Mouse (Mus musculus) spleen, adult 2 months (tissue): Measurements from ENCODE around the gene Pid1. TPM values are rescaled to one million over a fixed set of nuclear protein-coding genes. Genes with fewer than 3 reads are reported as not detected.
"Not testable (repeated sequence)": the region's sequence is repeated elsewhere in the genome, so short reads cannot be mapped to it uniquely, and the experiment has no call there.

Source experiments
- DNase-seq, 2 experiments: peaks; one replicate each; pipeline versions ENCODE4 v3.0.0 to v3.0.0-alpha.2; 2012 to 2021; ENCODE audit warnings: low spot score in 2 of 2, low read depth in 1 of 2
- H3K27ac ChIP-seq: fragments of 200-500 bp; 2 replicates; pipeline ENCODE4 v1.5.1; 2012; ENCODE audit warnings: low read length, inconsistent platforms; ENCODE audit not compliant: insufficient read depth
- H3K27me3 ChIP-seq: fragments of 200-500 bp; 2 replicates; pipeline ENCODE4 v1.6.1; 2012; ENCODE audit warnings: mild to moderate bottlenecking, moderate library complexity, low read length, inconsistent platforms; ENCODE audit not compliant: control insufficient read depth, insufficient read depth
- H3K36me3 ChIP-seq: fragments of 200-500 bp; 2 replicates; pipeline ENCODE4 v1.6.1; 2012; ENCODE audit warnings: mild to moderate bottlenecking, low read length, inconsistent platforms; ENCODE audit not compliant: control insufficient read depth, insufficient read depth
- H3K4me1 ChIP-seq: fragments of 200-500 bp; 2 replicates; pipeline ENCODE4 v1.6.1; 2011; ENCODE audit warnings: inconsistent platforms; ENCODE audit not compliant: control insufficient read depth, insufficient read depth, insufficient read length
- H3K4me3 ChIP-seq: fragments of 200-500 bp; 2 replicates; pipeline ENCODE4 v1.5.1; 2011; ENCODE audit warnings: mild to moderate bottlenecking, inconsistent platforms; ENCODE audit not compliant: insufficient read depth, insufficient read length; ENCODE audit errors: extremely low read depth
- CTCF ChIP-seq: fragments of 200-500 bp; IDR thresholded peaks from 2 replicates; pipeline ENCODE4 v1.5.1; 2011; ENCODE audit warnings: mild to moderate bottlenecking, inconsistent platforms; ENCODE audit not compliant: insufficient read depth, insufficient read length, insufficient replicate concordance; ENCODE audit errors: extremely low read depth
- POLR2A ChIP-seq: fragments of 200-500 bp; IDR thresholded peaks from 2 replicates; pipeline ENCODE4 v1.6.1; 2011; ENCODE audit warnings: low read depth, low read length, inconsistent platforms
- WGBS: fragments of 180-500 bp; shearing (Covaris S2); methylation state at CpG from one replicate; pipeline ENCODE4 v1.1.7; 2018; 5-methylcytosine and 5-hydroxymethylcytosine counted together
- polyA plus RNA-seq: library from polyadenylated mRNA; depleted of rRNA; stranded (reverse); fragments of >200 nt; gene quantifications from 2 replicates; pipeline ENCODE4 v1.2.3, GENCODE M21; 2012

Gene Pid1
- polyA plus RNA-seq, 1 experiment = 8.4 TPM

- no peak for DNase-seq
- TF ChIP-seq CTCF = no peak
- TF ChIP-seq POLR2A = no peak
- Histone ChIP-seq H3K36me3 (no peaks in the 10 kb centered on the region), H3K27me3 (no peaks in the 10 kb centered on the region), H3K4me3 (no peak overlapping the region), H3K4me1 (no peaks in the 10 kb centered on the region), H3K27ac (no peak overlapping the region)
- WGBS = 53% methylated on average over 7 of the region's 7 CpGs
Observed at GRCm38 (mm10) chr1:84218605-84219004, 145.4 kb downstream of the Pid1 start.

GRCm38 (mm10) chr1:84217777-84218176 is 146.2 kb downstream of the Pid1 start:
- 24% methylated on average over 2 of the region's 2 CpGs for WGBS
- Histone ChIP-seq H3K36me3 (no peaks in the 10 kb centered on the region), H3K4me3 (no peak overlapping the region), H3K4me1 (no peaks in the 10 kb centered on the region), H3K27me3 (no peaks in the 10 kb centered on the region), H3K27ac (no peak overlapping the region)
- TF ChIP-seq CTCF = no peak
- no peak for TF ChIP-seq POLR2A
- no peak for DNase-seq

GRCm38 (mm10) chr1:84211507-84211906 is 152.5 kb downstream of the Pid1 start:
- DNase-seq = no peak
- TF ChIP-seq CTCF (no peak), POLR2A (no peak)
- no peaks in the 10 kb centered on the region for H3K4me1 ChIP-seq
- no peak overlapping the region for H3K4me3 ChIP-seq
- no peaks in the 10 kb centered on the region for H3K27me3 ChIP-seq
- H3K36me3 ChIP-seq = no peaks in the 10 kb centered on the region
- WGBS = 86% methylated on average over 9 of the region's 9 CpGs
- H3K27ac ChIP-seq = no peak overlapping the region

GRCm38 (mm10) chr1:84205746-84206145 is 158.2 kb downstream of the Pid1 start:
- WGBS = 91% methylated on average over 3 of the region's 3 CpGs
- DNase-seq, H3K36me3 ChIP-seq, H3K27ac ChIP-seq, H3K4me3 ChIP-seq, H3K4me1 ChIP-seq, H3K27me3 ChIP-seq: not testable (repeated sequence)

- DNase-seq = no peak
- Histone ChIP-seq H3K4me1 (no peaks in the 10 kb centered on the region), H3K36me3 (no peaks in the 10 kb centered on the region), H3K27me3 (no peaks in the 10 kb centered on the region), H3K27ac (no peak overlapping the region), H3K4me3 (no peak overlapping the region)
- TF ChIP-seq CTCF = no peak
- TF ChIP-seq POLR2A = no peak
- 14% methylated on average over 4 of the region's 4 CpGs for WGBS
Observed at GRCm38 (mm10) chr1:84203494-84203893, 160.5 kb downstream of the Pid1 start.

GRCm38 (mm10) chr1:84199890-84200289 is 164.1 kb downstream of the Pid1 start:
- no peaks in the 10 kb centered on the region for H3K27me3 ChIP-seq
- H3K27ac ChIP-seq = no peak overlapping the region
- DNase-seq = no peak
- no peak overlapping the region for H3K4me3 ChIP-seq
- H3K36me3 ChIP-seq = no peaks in the 10 kb centered on the region
- WGBS = 21% methylated on average over 2 of the region's 2 CpGs
- TF ChIP-seq POLR2A = no peak
- TF ChIP-seq CTCF = no peak
- H3K4me1 ChIP-seq = no peaks in the 10 kb centered on the region

GRCm38 (mm10) chr1:84198887-84199286 is 165.1 kb downstream of the Pid1 start:
- DNase-seq = no peak
- WGBS = 69% methylated on average over 2 of the region's 2 CpGs
- no peak overlapping the region for H3K27ac ChIP-seq

More at GRCm38 (mm10) chr1:84198887-84199286, 165.1 kb downstream of the Pid1 start:
- TF ChIP-seq CTCF = no peak
- no peak for TF ChIP-seq POLR2A
- Histone ChIP-seq H3K4me1 (no peaks in the 10 kb centered on the region), H3K4me3 (no peak overlapping the region), H3K27me3 (no peaks in the 10 kb centered on the region), H3K36me3 (no peaks in the 10 kb centered on the region)
